Mouse (Mus musculus): ENCODE results near the gene Reps2. TPM values are rescaled to one million over a fixed set of nuclear protein-coding genes. Genes with fewer than 3 reads are reported as not detected.

The Reps2 gene
- polyA plus RNA-seq, 2 experiments, result 2.5 to 3.2 TPM

DNA sequence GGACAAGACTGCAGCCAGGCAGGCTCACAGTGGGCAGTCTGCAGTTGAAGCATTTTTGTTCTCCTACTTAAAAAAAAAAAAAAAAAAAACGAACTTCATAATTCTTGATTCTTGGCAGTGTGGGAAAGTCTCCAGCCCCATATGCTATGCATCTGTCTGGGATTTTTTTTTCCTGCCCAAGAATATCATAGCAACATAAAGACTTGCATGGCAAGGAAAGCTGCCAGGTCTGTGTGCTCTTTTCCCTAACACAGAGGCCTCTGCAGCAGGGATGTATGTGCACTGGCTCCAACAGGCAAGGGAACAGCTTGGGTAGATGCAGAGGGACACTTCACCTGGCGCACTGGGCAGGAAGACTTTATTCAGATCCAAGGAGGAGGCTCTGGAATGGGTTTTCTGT is 140.0 kb downstream of the Reps2 start:
- 41% methylated on average over 2 of the region's 2 CpGs for WGBS
- DNase-seq (ENCODE audit: low spot score) (no peak), ATAC-seq (ENCODE audit: low FRiP score, low read depth) (no peak)
- TF ChIP-seq POLR2A (IDR thresholded peaks at IDR 0.05; ENCODE audit: borderline replicate concordance, extremely low read depth, insufficient read depth, insufficient read length), result no peak
- no peaks in the 10 kb centered on the region for H3K36me3 ChIP-seq (ENCODE audit: control insufficient read depth, insufficient read depth, low read length)
- H3K9me3 ChIP-seq (ENCODE audit: control insufficient read depth, low read length), result no peaks in the 10 kb centered on the region
- H3K4me2 ChIP-seq (replicated peaks; ENCODE audit: low read depth, low read length, severe bottlenecking), result no peak overlapping the region
- no peak overlapping the region for H3K27ac ChIP-seq (replicated peaks; ENCODE audit: low read depth, low read length)
- no peak overlapping the region for H3K9ac ChIP-seq (ENCODE audit: low read depth, low read length, severe bottlenecking)
- H3K4me1 ChIP-seq (ENCODE audit: control insufficient read depth, insufficient read depth, low read length), result no peaks in the 10 kb centered on the region
- H3K4me3 ChIP-seq (replicated peaks; ENCODE audit: low read length), result no peak overlapping the region
- no peaks in the 10 kb centered on the region for H3K27me3 ChIP-seq (ENCODE audit: control insufficient read depth, insufficient read depth, low read length)

DNA sequence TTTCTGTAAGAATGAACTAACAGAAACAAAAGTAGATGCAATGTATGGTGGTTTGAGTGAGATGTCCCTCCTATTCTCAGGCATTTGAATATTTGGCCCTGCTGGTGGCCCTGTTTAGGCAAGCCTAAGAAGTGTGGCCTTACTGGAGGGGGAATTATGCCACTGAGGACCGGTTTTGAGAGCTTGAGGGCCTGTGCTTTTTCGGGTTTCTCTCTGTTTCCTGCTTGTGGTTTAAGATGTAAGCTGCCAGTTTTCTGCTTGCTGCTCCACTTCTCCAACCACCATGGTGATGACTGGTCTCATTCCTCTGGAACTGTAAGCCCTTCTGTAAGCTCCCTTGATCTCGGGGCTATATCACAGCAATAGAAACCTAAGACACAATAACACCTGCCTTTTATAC is 142.5 kb downstream of the Reps2 start:
- Histone ChIP-seq H3K9ac (ENCODE audit: low read depth, low read length, severe bottlenecking) (no peak overlapping the region), H3K4me3 (replicated peaks; ENCODE audit: low read length) (no peak overlapping the region), H3K4me2 (replicated peaks; ENCODE audit: low read depth, low read length, severe bottlenecking) (no peak overlapping the region), H3K4me1 (ENCODE audit: control insufficient read depth, insufficient read depth, low read length) (no peaks in the 10 kb centered on the region), H3K27ac (replicated peaks; ENCODE audit: low read depth, low read length) (no peak overlapping the region), H3K36me3 (ENCODE audit: control insufficient read depth, insufficient read depth, low read length) (no peaks in the 10 kb centered on the region), H3K9me3 (ENCODE audit: control insufficient read depth, low read length) (no peaks in the 10 kb centered on the region), H3K27me3 (ENCODE audit: control insufficient read depth, insufficient read depth, low read length) (no peaks in the 10 kb centered on the region)
- ATAC-seq (ENCODE audit: low FRiP score, low read depth), result no peak
- no peak for DNase-seq (ENCODE audit: low spot score)
- TF ChIP-seq POLR2A (IDR thresholded peaks at IDR 0.05; ENCODE audit: borderline replicate concordance, extremely low read depth, insufficient read depth, insufficient read length), result no peak
- WGBS, result 72% methylated on average over 3 of the region's 3 CpGs

DNA sequence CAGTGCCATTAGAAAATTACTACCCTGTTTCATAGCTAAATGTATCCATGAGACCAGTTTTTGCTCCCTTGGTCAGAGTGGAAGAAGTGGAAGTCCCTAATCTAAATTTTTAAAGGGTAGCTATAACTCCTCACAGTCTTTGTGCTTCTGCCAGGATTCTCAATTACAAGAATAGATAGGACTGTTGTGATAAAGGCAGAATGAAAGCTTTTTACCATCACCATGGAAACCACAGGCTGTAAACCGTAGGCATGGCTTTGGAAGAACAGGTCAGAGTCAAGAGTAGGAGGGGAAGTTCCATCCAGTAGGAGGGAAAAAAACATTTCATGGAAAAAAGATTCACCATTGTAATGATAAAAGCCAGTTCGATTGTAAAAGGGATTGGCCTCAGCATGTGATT is 147.0 kb downstream of the Reps2 start:
- H3K27me3 ChIP-seq (ENCODE audit: control insufficient read depth, insufficient read depth, low read length), result 0 out of 2 replicates have a peak, but pooled peaks cover 5% of the 10 kb centered on the region

DNA sequence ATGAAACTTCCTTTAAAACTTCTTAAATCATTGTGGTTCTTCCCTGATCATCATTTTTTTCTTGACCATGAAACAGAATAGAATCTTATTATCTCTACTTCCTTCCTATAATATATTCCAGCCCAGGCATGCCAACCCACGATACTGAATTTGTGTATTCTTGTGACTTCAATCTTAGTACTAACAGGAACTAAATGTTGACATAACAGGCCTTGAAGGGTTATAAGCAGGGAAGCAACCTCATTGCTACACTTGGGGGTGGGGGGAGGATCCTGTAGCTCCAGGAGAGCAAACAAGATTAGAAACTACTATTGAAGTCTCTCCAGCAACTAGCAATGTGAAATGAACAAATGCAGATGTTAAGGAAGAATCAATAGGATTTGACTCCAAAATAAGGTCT is 154.8 kb downstream of the Reps2 start:
- no peaks in the 10 kb centered on the region for H3K36me3 ChIP-seq (ENCODE audit: control insufficient read depth, insufficient read depth, low read length)
- H3K4me3 ChIP-seq (replicated peaks; ENCODE audit: low read length), result no peak overlapping the region
- H3K9ac ChIP-seq (ENCODE audit: low read depth, low read length, severe bottlenecking), result no peak overlapping the region
- TF ChIP-seq POLR2A (IDR thresholded peaks at IDR 0.05; ENCODE audit: borderline replicate concordance, extremely low read depth, insufficient read depth, insufficient read length), result no peak
- no peak for DNase-seq (ENCODE audit: low spot score)
- H3K4me1 ChIP-seq (ENCODE audit: control insufficient read depth, insufficient read depth, low read length), result no peaks in the 10 kb centered on the region
- WGBS, result 76% methylated on average over 1 of the region's 1 CpGs
- no peak overlapping the region for H3K4me2 ChIP-seq (replicated peaks; ENCODE audit: low read depth, low read length, severe bottlenecking)
- ATAC-seq (ENCODE audit: low FRiP score, low read depth), result no peak
- no peak overlapping the region for H3K27ac ChIP-seq (replicated peaks; ENCODE audit: low read depth, low read length)
- H3K27me3 ChIP-seq (ENCODE audit: control insufficient read depth, insufficient read depth, low read length), result 0 out of 2 replicates have a peak, but pooled peaks cover 5% of the 10 kb centered on the region
- no peaks in the 10 kb centered on the region for H3K9me3 ChIP-seq (ENCODE audit: control insufficient read depth, low read length)

More for the DNA sequence above, 147.0 kb downstream of the Reps2 start:
- Histone ChIP-seq H3K27ac (replicated peaks; ENCODE audit: low read depth, low read length) (no peak overlapping the region), H3K4me1 (ENCODE audit: control insufficient read depth, insufficient read depth, low read length) (no peaks in the 10 kb centered on the region), H3K9me3 (ENCODE audit: control insufficient read depth, low read length) (no peaks in the 10 kb centered on the region), H3K9ac (ENCODE audit: low read depth, low read length, severe bottlenecking) (no peak overlapping the region), H3K36me3 (ENCODE audit: control insufficient read depth, insufficient read depth, low read length) (no peaks in the 10 kb centered on the region), H3K4me3 (replicated peaks; ENCODE audit: low read length) (no peak overlapping the region), H3K4me2 (replicated peaks; ENCODE audit: low read depth, low read length, severe bottlenecking) (no peak overlapping the region)
- no peak for TF ChIP-seq POLR2A (IDR thresholded peaks at IDR 0.05; ENCODE audit: borderline replicate concordance, extremely low read depth, insufficient read depth, insufficient read length)
- 45% methylated on average over 2 of the region's 2 CpGs for WGBS
- DNase-seq (ENCODE audit: low spot score) (no peak), ATAC-seq (ENCODE audit: low FRiP score, low read depth) (no peak)

DNA sequence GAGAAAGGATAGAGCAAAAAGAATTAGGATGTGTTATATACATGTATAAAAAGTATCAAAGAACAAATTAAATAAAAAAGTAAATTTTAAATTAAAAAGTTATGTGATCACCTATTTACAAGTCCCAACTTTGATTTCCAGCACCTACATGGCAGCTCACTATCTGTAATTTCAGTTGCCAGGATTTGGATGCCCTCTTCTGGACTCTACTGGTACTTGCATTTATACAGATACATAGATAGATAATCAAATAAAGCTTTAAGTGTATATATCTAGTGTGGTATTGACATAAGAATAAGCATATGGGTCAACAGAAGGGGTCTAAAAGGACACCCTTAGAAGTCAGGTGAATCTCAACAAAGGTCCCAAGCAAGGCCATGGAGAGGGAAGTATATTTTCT is 155.7 kb downstream of the Reps2 start:
- no peak overlapping the region for H3K9ac ChIP-seq (ENCODE audit: low read depth, low read length, severe bottlenecking)
- H3K4me1 ChIP-seq (ENCODE audit: control insufficient read depth, insufficient read depth, low read length), result no peaks in the 10 kb centered on the region
- TF ChIP-seq POLR2A (IDR thresholded peaks at IDR 0.05; ENCODE audit: borderline replicate concordance, extremely low read depth, insufficient read depth, insufficient read length), result no peak
- H3K4me3 ChIP-seq (replicated peaks; ENCODE audit: low read length), result no peak overlapping the region
- DNase-seq (ENCODE audit: low spot score), result no peak
- H3K36me3 ChIP-seq (ENCODE audit: control insufficient read depth, insufficient read depth, low read length), result no peaks in the 10 kb centered on the region
- 0 out of 2 replicates have a peak, but pooled peaks cover 5% of the 10 kb centered on the region for H3K27me3 ChIP-seq (ENCODE audit: control insufficient read depth, insufficient read depth, low read length)
- no peak for ATAC-seq (ENCODE audit: low FRiP score, low read depth)
- no peak overlapping the region for H3K4me2 ChIP-seq (replicated peaks; ENCODE audit: low read depth, low read length, severe bottlenecking)
- H3K9me3 ChIP-seq (ENCODE audit: control insufficient read depth, low read length), result no peaks in the 10 kb centered on the region
- H3K27ac ChIP-seq (replicated peaks; ENCODE audit: low read depth, low read length), result no peak overlapping the region

DNA sequence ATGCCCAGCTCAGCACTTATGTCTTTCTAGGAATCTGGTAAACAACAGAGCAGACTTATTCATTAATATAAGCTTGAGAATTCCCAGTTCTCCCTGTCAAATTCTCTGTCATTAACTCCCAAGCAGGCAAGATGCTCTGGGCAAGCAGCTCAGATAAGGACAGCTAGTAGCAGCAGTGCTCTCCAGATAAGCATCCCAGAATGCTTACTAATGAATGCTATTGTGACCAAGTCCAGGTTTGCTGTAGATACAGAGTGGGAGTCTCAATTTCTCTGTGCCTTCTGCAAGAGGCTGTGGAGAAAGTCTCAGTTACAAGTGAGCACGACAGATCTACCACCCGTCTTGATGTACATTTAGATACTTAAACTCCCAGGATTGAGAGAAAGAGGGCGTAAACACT is 173.2 kb downstream of the Reps2 start:
- H3K4me1 ChIP-seq (ENCODE audit: control insufficient read depth, insufficient read depth, low read length), result no peaks in the 10 kb centered on the region
- no peak overlapping the region for H3K27ac ChIP-seq (replicated peaks; ENCODE audit: low read depth, low read length)
- 57% methylated on average over 3 of the region's 3 CpGs for WGBS
- no peak overlapping the region for H3K4me2 ChIP-seq (replicated peaks; ENCODE audit: low read depth, low read length, severe bottlenecking)
- H3K36me3 ChIP-seq (ENCODE audit: control insufficient read depth, insufficient read depth, low read length), result no peaks in the 10 kb centered on the region
- no peak for ATAC-seq (ENCODE audit: low FRiP score, low read depth)
- no peaks in the 10 kb centered on the region for H3K9me3 ChIP-seq (ENCODE audit: control insufficient read depth, low read length)
- no peak for TF ChIP-seq POLR2A (IDR thresholded peaks at IDR 0.05; ENCODE audit: borderline replicate concordance, extremely low read depth, insufficient read depth, insufficient read length)
- no peak overlapping the region for H3K9ac ChIP-seq (ENCODE audit: low read depth, low read length, severe bottlenecking)
- no peak overlapping the region for H3K4me3 ChIP-seq (replicated peaks; ENCODE audit: low read length)
- no peaks in the 10 kb centered on the region for H3K27me3 ChIP-seq (ENCODE audit: control insufficient read depth, insufficient read depth, low read length)
- DNase-seq (ENCODE audit: low spot score), result no peak

All from limb, embryonic 14.5 days (tissue).